Mouse (Mus musculus): Measurements from ENCODE around the gene Apol7b.

The Apol7b gene

GRCm38 (mm10) chr15:77384340-77385030 is 62.8 kb downstream of the Apol7b start:
- no peak for DNase-seq

GRCm38 (mm10) chr15:77382880-77383279 is 64.4 kb downstream of the Apol7b start:
- no peak for DNase-seq

DNA sequence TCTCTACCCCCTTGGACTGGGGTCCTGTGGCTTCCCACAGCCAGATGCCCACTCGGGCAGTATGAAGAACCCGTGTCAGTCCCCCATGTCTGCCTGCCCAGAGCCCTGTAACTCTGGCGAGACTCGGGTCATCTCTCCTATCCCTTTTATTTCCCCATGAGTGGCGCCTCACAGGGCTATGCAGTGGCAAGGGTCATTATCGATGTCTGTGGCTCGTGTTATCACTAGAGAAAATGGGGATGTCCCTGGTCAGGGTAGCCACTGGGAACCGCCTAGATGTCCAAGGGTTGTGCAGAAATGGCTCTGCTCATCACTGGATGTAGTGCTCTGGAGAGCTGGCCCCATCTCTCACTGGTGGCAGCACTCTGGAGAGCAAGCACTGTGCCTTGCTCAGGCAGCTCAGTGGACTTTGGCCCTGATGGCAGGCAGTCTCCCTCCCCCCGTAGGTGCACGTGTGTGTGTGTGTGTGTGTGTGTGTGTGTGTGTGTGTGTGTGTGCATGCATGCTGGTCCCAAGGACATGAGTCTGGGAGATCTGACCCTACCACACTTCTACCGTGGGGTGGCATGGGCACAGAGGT is 64.9 kb downstream of the Apol7b start:
- no peak for DNase-seq

DNA sequence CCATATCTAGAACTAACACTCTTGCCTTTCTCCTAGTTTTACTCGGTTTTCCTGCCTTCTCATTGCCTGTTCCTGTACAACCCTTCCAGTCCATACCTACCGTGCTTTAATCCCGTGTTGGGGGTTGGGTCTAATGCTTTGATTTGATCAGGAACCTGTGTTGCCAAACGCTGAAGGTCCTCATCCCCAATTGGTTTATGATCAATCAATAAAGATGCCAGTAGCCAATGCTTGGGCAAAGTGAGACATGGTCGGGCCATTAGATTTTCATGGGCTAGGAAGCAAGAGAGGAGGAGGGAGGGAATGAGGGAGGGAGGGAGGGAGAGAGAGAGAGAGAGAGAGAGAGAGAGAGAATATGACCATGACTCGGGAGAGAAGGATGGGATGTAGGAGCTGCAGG is 65.8 kb downstream of the Apol7b start:
- DNase-seq, result no peak

- no peak for DNase-seq
Measured at GRCm38 (mm10) chr15:77379921-77380320, 67.4 kb downstream of the Apol7b start.

- no peak for DNase-seq
Measured at GRCm38 (mm10) chr15:77377419-77377818, 69.9 kb downstream of the Apol7b start.

GRCm38 (mm10) chr15:77376920-77377319 is 70.4 kb downstream of the Apol7b start:
- DNase-seq, result no peak
